Mouse (Mus musculus) frontal cortex, postnatal 25 days (tissue): ENCODE measurements around the gene Mrpl1.

ENCODE experiments used
- DNase-seq, 2 experiments: peaks; one replicate each; pipeline ENCODE4 v3.0.0; 2022; ENCODE audit warnings: low spot score in 2 of 2

Mrpl1 gene

GRCm38 (mm10) chr5:96209459-96209858, at the start of gene Mrpl1:
Gene Mrpl1, plus strand, starts transcription at chr5:96209493.
- peak in 1 of 2 experiments; percentile 6 for DNase-seq

GRCm38 (mm10) chr5:96160467-96161262, 48.6 kb upstream of the Mrpl1 start:
- peak in 1 of 2 experiments; percentile 15 for DNase-seq

GRCm38 (mm10) chr5:96161263-96161577, 48.1 kb upstream of the Mrpl1 start:
- DNase-seq: no peak

GRCm38 (mm10) chr5:96161578-96162398, 47.5 kb upstream of the Mrpl1 start:
- DNase-seq: peak; percentile 37 to 56

GRCm38 (mm10) chr5:96162399-96163331, 46.6 kb upstream of the Mrpl1 start:
- peak; percentile 41 to 58 for DNase-seq

- DNase-seq: no peak
These were observed 45.8 kb upstream of the Mrpl1 start for GRCm38 (mm10) chr5:96163396-96164020.

- DNase-seq: no peak
These were observed 45.3 kb upstream of the Mrpl1 start, which contains the start of gene Cnot6l for GRCm38 (mm10) chr5:96164021-96164411. Gene Cnot6l, minus strand, starts transcription at chr5:96164171.

- no peak for DNase-seq
These were observed 42.5 kb upstream of the Mrpl1 start for GRCm38 (mm10) chr5:96166761-96167160.

- no peak for DNase-seq
These were observed 38.9 kb upstream of the Mrpl1 start for GRCm38 (mm10) chr5:96170443-96170842.

GRCm38 (mm10) chr5:96171765-96172164, 37.5 kb upstream of the Mrpl1 start:
- DNase-seq: no peak

- no peak for DNase-seq
These were observed 33.2 kb upstream of the Mrpl1 start for GRCm38 (mm10) chr5:96176121-96176520.

GRCm38 (mm10) chr5:96176879-96177358, 32.4 kb upstream of the Mrpl1 start:
- DNase-seq: no peak

- no peak for DNase-seq
These were observed 26.1 kb upstream of the Mrpl1 start for GRCm38 (mm10) chr5:96183211-96183610.

- DNase-seq: no peak
These were observed 25.3 kb upstream of the Mrpl1 start for GRCm38 (mm10) chr5:96183987-96184386.

- DNase-seq: no peak
These were observed 19.5 kb upstream of the Mrpl1 start for GRCm38 (mm10) chr5:96189761-96190160.

GRCm38 (mm10) chr5:96191251-96191650, 18.0 kb upstream of the Mrpl1 start:
- DNase-seq: no peak

- DNase-seq: no peak
These were observed 12.7 kb upstream of the Mrpl1 start for GRCm38 (mm10) chr5:96196547-96197052.

GRCm38 (mm10) chr5:96198271-96198670, 11.0 kb upstream of the Mrpl1 start:
- DNase-seq: no peak

- DNase-seq: no peak
These were observed 9.0 kb upstream of the Mrpl1 start for GRCm38 (mm10) chr5:96200269-96200668.

GRCm38 (mm10) chr5:96201462-96202154, 7.7 kb upstream of the Mrpl1 start:
- DNase-seq: no peak
